Mouse (Mus musculus): Measurements from ENCODE around the gene Slc35g3.

DNA sequence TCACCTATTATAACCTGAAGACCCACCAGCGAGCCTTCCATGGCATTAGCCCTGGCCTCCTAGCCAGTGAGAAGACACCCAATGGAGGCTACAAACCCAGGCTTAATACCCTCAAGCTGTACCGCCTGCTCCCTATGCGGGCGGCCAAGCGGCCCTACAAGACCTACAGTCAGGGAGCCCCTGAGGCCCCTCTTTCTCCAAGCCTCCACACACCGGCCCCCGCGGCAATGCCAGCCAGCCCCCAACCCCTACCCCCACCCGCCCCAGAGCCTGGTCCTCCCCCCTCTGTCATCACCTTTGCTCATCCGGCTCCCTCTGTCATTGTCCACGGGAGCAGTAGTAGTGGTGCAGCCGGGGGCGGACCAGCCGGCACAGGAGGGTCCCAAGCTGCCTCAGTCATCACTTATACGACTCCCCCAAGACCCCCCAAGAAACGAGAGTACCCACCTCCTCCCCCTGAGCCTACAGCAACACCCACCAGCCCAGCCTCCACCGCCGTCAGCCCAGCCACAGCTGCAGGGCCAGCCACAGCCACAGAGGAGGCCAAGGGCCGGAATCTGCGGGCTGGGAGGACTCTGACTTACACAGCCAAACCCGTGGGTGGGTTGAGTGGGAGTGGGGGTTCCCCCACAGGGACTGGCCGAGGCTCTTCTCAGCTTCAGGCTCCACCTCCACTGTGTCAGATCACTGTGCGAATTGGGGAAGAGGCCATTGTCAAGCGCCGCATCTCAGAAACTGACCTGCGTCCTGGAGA is 15.9 kb upstream of the Slc35g3 start:
- TF ChIP-seq CTCF (IDR thresholded peaks at IDR 0.05) (no peak), EP300 (IDR thresholded peaks at IDR 0.05) (no peak)

Data from lung, postnatal 0 days (tissue).